Mouse (Mus musculus) megakaryocyte, embryonic 14.5 days (primary cell): ENCODE measurements around the gene Tmem9b. TPM values are rescaled to one million over a fixed set of nuclear protein-coding genes. Genes with fewer than 3 reads are reported as not detected.

ENCODE experiments used
- H3K27me3 ChIP-seq: replicated peaks from 2 replicates; pipeline ENCODE3; 2012; ENCODE audit warnings: inconsistent platforms
- H3K36me3 ChIP-seq: replicated peaks from 2 replicates; pipeline ENCODE3; 2012; ENCODE audit warnings: low read length, inconsistent platforms, mixed read lengths
- H3K4me1 ChIP-seq: 2 replicates; pipeline ENCODE4 v1.6.1; 2012; ENCODE audit warnings: inconsistent platforms
- H3K4me3 ChIP-seq: replicated peaks from 2 replicates; pipeline ENCODE3; 2012; ENCODE audit warnings: moderate library complexity, mild to moderate bottlenecking, inconsistent platforms
- H3K9me3 ChIP-seq: 2 replicates; pipeline ENCODE4 v1.6.1; 2012; ENCODE audit warnings: inconsistent platforms
- FLI1 ChIP-seq: IDR thresholded peaks from 2 replicates; pipeline ENCODE4 v1.6.1; 2012; ENCODE audit warnings: low read length, inconsistent platforms, mixed read lengths
- GATA1 ChIP-seq: IDR thresholded peaks from 3 replicates; pipeline ENCODE4 v1.6.1; 2012; ENCODE audit warnings: mixed read lengths, low read length, inconsistent platforms, borderline replicate concordance
- polyA plus RNA-seq: library from polyadenylated mRNA; stranded (reverse); fragments of >175 nt; gene quantifications from 2 replicates; pipeline ENCODE4 v1.2.3, GENCODE M21; 2012; ENCODE audit warnings: low replicate concordance; ENCODE audit not compliant: insufficient read depth

The Tmem9b gene
- polyA plus RNA-seq, 1 experiment, result 12.5 TPM

DNA sequence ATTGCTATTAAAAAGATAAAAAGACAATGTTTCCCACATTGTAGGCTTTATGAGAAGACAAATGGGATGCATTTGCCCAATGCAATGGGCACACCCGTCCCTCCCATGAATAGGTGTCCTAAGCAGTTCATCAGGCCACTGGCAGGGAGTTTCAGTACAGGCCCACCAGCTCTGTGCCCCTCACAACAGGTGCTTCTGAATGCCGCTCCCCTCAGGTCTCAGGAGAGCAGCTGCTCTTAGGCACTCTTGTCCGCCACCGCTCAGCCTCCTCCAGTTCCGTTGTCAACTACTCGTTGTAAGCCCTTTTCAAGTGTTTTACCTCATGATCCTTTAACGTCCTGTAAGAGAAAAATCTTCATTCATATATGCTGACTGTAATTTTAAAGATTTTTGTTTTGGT lies 40.5 kb downstream of the Tmem9b start:
- Histone ChIP-seq H3K4me1 (peaks cover 26% of the 10 kb centered on the region), H3K27me3 (peaks cover 6% of the 10 kb centered on the region), H3K36me3 (peaks cover 61% of the 10 kb centered on the region), H3K4me3 (no peak overlapping the region), H3K9me3 (no peaks in the 10 kb centered on the region)
- TF ChIP-seq GATA1, result no peak
- no peak for TF ChIP-seq FLI1

- Histone ChIP-seq H3K9me3 (no peaks in the 10 kb centered on the region), H3K4me3 (no peak overlapping the region), H3K4me1 (peaks cover 46% of the 10 kb centered on the region), H3K36me3 (peaks cover 69% of the 10 kb centered on the region), H3K27me3 (no peaks in the 10 kb centered on the region)
- TF ChIP-seq FLI1 (no peak), GATA1 (no peak)
Observed at GRCm38 (mm10) chr7:109710069-109710468, 42.6 kb downstream of the Tmem9b start.

- TF ChIP-seq FLI1 (no peak), GATA1 (no peak)
- H3K27me3 ChIP-seq, result no peaks in the 10 kb centered on the region
- no peaks in the 10 kb centered on the region for H3K9me3 ChIP-seq
- peaks cover 72% of the 10 kb centered on the region for H3K36me3 ChIP-seq
- H3K4me1 ChIP-seq, result peaks cover 57% of the 10 kb centered on the region
- H3K4me3 ChIP-seq, result no peak overlapping the region
Observed at GRCm38 (mm10) chr7:109708961-109709382, 43.7 kb downstream of the Tmem9b start.

GRCm38 (mm10) chr7:109707023-109707785 lies 45.5 kb downstream of the Tmem9b start:
- TF ChIP-seq FLI1, result no peak
- no peak for TF ChIP-seq GATA1
- no peaks in the 10 kb centered on the region for H3K9me3 ChIP-seq
- H3K27me3 ChIP-seq, result no peaks in the 10 kb centered on the region
- peaks cover 70% of the 10 kb centered on the region for H3K4me1 ChIP-seq
- peaks cover 57% of the 10 kb centered on the region for H3K36me3 ChIP-seq
- peak overlapping the region; percentile 81 for H3K4me3 ChIP-seq

DNA sequence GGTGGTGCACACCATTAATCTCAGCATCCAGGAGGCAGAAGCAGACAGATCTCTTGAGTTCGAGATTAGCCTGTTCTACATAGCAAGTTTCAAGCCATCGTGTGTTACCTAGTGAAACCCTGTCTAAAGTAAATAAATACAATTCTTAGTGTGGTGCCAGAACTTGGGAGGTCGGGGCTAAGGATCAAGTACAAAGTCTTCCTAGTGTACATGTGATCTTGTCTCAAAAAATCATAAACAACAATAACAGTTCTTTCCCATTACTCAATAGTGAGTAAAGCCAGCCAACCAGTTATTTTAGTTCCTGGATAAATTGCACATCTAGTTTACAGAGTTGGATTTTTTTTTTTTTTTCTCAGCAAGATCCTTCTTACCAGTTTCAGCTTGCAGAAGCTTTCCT lies 48.2 kb downstream of the Tmem9b start:
- Histone ChIP-seq H3K27me3 (no peaks in the 10 kb centered on the region), H3K36me3 (peaks cover 30% of the 10 kb centered on the region), H3K4me3 (peak overlapping the region; percentile 99), H3K4me1 (peaks cover 68% of the 10 kb centered on the region), H3K9me3 (no peaks in the 10 kb centered on the region)
- TF ChIP-seq FLI1, result no peak

- no peaks in the 10 kb centered on the region for H3K9me3 ChIP-seq
- H3K4me1 ChIP-seq, result peaks cover 68% of the 10 kb centered on the region
- peaks cover 25% of the 10 kb centered on the region for H3K36me3 ChIP-seq
- peak overlapping the region; percentile 99 for H3K4me3 ChIP-seq
- H3K27me3 ChIP-seq, result no peaks in the 10 kb centered on the region
- TF ChIP-seq GATA1 (no peak), FLI1 (no peak)
Observed at GRCm38 (mm10) chr7:109704016-109704377, 48.7 kb downstream of the Tmem9b start.

DNA sequence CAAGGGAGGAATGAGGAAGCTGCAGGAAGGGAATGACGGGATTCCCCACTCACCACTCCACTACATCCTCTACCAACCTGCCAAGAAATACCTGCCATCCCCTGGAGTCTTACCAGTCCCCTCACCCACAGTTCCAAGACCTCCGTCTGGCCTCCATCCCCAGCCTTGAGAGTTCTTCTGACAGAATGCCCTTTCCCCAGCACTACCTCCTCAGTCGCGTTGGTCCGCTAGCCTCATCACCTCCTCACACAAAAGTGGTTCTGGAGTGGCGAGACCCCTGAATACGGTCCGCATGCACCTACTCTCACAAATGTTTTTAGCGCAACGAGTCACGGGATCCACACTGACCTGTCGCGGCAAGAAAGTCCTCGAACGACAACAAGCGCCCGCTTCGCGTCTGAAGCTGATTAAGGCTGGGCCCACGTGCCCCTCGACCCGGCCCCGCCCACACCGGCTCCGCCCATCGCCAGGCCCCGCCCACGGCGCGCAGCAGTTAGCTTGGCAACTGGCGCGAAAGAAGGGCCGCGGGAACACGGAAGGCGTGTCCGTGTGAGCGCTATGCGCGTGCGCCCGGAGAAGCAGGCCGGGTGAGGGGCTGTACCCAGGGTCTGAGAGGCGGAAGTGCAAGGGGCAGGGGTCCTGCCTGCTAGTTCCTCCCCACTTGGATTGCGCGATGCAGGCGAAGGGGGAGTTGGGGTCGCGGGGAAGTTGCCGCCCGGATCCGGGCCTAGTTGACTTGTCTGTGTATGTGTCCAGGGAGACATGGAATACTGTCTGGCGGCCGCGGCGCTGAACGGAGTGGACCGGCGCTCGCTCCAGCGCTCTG lies 49.3 kb downstream of the Tmem9b start, which contains the start of the genes St5 and Akip1:
TSS of gene St5 (minus strand) at position 416 of the 826 bp plus-strand sequence.
TSS of gene Akip1 (plus strand) at position 501 of the 826 bp plus-strand sequence.
- no peaks in the 10 kb centered on the region for H3K9me3 ChIP-seq
- peaks cover 19% of the 10 kb centered on the region for H3K36me3 ChIP-seq
- TF ChIP-seq FLI1 (no peak), GATA1 (no peak)
- peaks cover 68% of the 10 kb centered on the region for H3K4me1 ChIP-seq
- H3K4me3 ChIP-seq, result peak within 1 kb of the TSS; percentile 99
- H3K27me3 ChIP-seq, result no peaks in the 10 kb centered on the region

- Histone ChIP-seq H3K36me3 (peaks cover 13% of the 10 kb centered on the region), H3K4me3 (peak overlapping the region; percentile 99), H3K9me3 (no peaks in the 10 kb centered on the region), H3K4me1 (peaks cover 67% of the 10 kb centered on the region), H3K27me3 (no peaks in the 10 kb centered on the region)
- no peak for TF ChIP-seq GATA1
- no peak for TF ChIP-seq FLI1
Observed at GRCm38 (mm10) chr7:109702721-109703120, 50.0 kb downstream of the Tmem9b start.

- Histone ChIP-seq H3K36me3 (peaks cover 3% of the 10 kb centered on the region), H3K27me3 (no peaks in the 10 kb centered on the region), H3K9me3 (0 out of 2 replicates have a peak, but pooled peaks cover 3% of the 10 kb centered on the region), H3K4me3 (no peak overlapping the region), H3K4me1 (peaks cover 42% of the 10 kb centered on the region)
- TF ChIP-seq FLI1 (no peak), GATA1 (no peak)
Observed at GRCm38 (mm10) chr7:109700213-109700612, 52.5 kb downstream of the Tmem9b start.

DNA sequence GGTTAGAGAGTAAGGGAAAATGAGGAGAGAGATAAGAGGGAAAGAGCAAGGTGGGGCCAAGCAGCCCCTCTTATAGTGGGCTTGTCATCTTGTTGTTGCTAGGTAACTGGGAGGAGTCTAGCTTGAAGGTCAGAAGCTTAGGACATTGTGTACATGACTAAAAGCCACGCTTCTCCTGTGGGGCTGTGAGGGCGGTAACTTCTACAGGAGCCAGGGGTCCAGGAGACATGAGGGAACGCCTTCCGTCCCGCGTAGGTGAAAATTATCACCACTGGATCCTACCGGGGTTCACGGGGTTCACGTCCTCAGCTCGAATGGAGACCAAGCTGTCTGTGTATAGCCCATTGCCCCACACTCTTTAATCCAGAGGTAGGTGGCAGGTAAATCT lies 57.3 kb downstream of the Tmem9b start:
- H3K4me1 ChIP-seq, result peaks cover 13% of the 10 kb centered on the region

More for the DNA sequence above, 57.3 kb downstream of the Tmem9b start:
- Histone ChIP-seq H3K27me3 (peaks cover 4% of the 10 kb centered on the region), H3K36me3 (no peaks in the 10 kb centered on the region), H3K4me3 (no peak overlapping the region), H3K9me3 (0 out of 2 replicates have a peak, but pooled peaks cover 6% of the 10 kb centered on the region)
- TF ChIP-seq GATA1 (no peak), FLI1 (no peak)
